Mouse (Mus musculus) MEL (cell line): ENCODE data around the gene Tmem177. TPM values are rescaled to one million over a fixed set of nuclear protein-coding genes. Genes with fewer than 3 reads are reported as not detected.

ENCODE experiments used
- DNase-seq: peaks from one replicate; pipeline ENCODE4 v3.0.0; 2011; ENCODE audit warnings: low read depth, low spot score
- H3K27ac ChIP-seq: 2 replicates; pipeline ENCODE4 v1.5.1; 2012; ENCODE audit warnings: low read depth, mild to moderate bottlenecking, control low read depth, low read length, moderate library complexity; ENCODE audit not compliant: control insufficient read depth
- H3K27me3 ChIP-seq, 2 experiments: fragments of 150-350 bp in 1 of 2; sonication (generic) in 1 of 2; 2 replicates each; pipeline ENCODE4 v1.6.1; 2012; ENCODE audit warnings: low read length in 2 of 2, mild to moderate bottlenecking in 2 of 2, improper control_type of control experiment in 1 of 2, moderate library complexity in 1 of 2; ENCODE audit not compliant: insufficient read depth in 2 of 2, control insufficient read depth in 1 of 2
- H3K36me3 ChIP-seq, 2 experiments: 2 replicates each; pipeline ENCODE4 v1.6.1; 2012 to 2014; ENCODE audit warnings: low read length in 2 of 2, improper control_type of control experiment in 1 of 2, inconsistent platforms in 1 of 2, mild to moderate bottlenecking in 1 of 2; ENCODE audit not compliant: insufficient read depth in 2 of 2, control insufficient read depth in 1 of 2
- H3K4me1 ChIP-seq, 2 experiments: fragments of 150-350 bp in 1 of 2; sonication (generic) in 1 of 2; 2 replicates each; pipeline ENCODE4 v1.6.1; 2012; ENCODE audit warnings: low read length in 2 of 2, improper control_type of control experiment in 1 of 2, mild to moderate bottlenecking in 1 of 2; ENCODE audit not compliant: insufficient read depth in 2 of 2, control insufficient read depth in 1 of 2
- H3K4me3 ChIP-seq, 2 experiments: fragments of 150-350 bp in 1 of 2; sonication (generic) in 1 of 2; 2 replicates each; pipeline ENCODE4 v1.5.1; 2012; ENCODE audit warnings: low read depth in 2 of 2, low read length in 2 of 2, mild to moderate bottlenecking in 2 of 2, moderate library complexity in 2 of 2, control low read depth in 1 of 2, improper control_type of control experiment in 1 of 2; ENCODE audit not compliant: control insufficient read depth in 1 of 2, insufficient read depth in 1 of 2
- H3K79me2 ChIP-seq: 2 replicates; pipeline ENCODE4 v1.6.1; 2012; ENCODE audit warnings: mild to moderate bottlenecking, low read length, moderate library complexity; ENCODE audit not compliant: control insufficient read depth, poor library complexity, insufficient read depth
- H3K9ac ChIP-seq: 2 replicates; pipeline ENCODE4 v1.6.1; 2012; ENCODE audit warnings: low read depth, mild to moderate bottlenecking, control low read depth, low read length, moderate library complexity; ENCODE audit not compliant: control insufficient read depth, poor library complexity, severe bottlenecking
- H3K9me3 ChIP-seq: fragments of 150-350 bp; sonication (generic); replicated peaks from 2 replicates; pipeline ENCODE4 v1.6.1; 2012; ENCODE audit warnings: mild to moderate bottlenecking, low read length, improper control_type of control experiment, moderate library complexity; ENCODE audit not compliant: insufficient read depth
- BHLHE40 ChIP-seq: IDR thresholded peaks from 2 replicates; pipeline ENCODE4 v1.6.1; 2012; ENCODE audit warnings: low read depth, mild to moderate bottlenecking, inconsistent platforms, low read length, improper control_type of control experiment, borderline replicate concordance
- CHD1 ChIP-seq: IDR thresholded peaks from 2 replicates; pipeline ENCODE4 v1.6.1; 2012; ENCODE audit warnings: low read depth, mild to moderate bottlenecking, inconsistent platforms, low read length, improper control_type of control experiment
- CTCF ChIP-seq, 3 experiments: IDR thresholded peaks in 2 of 3; conservative IDR thresholded peaks in 1 of 3; 2 replicates each; pipeline ENCODE4 v1.5.1; 2011 to 2012; ENCODE audit warnings: low read length in 3 of 3, low read depth in 2 of 3, mild to moderate bottlenecking in 2 of 3, improper control_type of control experiment in 1 of 3, inconsistent platforms in 1 of 3, mixed read lengths in 1 of 3, moderate library complexity in 1 of 3; ENCODE audit not compliant: control insufficient read depth in 1 of 3, insufficient read depth in 1 of 3, poor library complexity in 1 of 3, severe bottlenecking in 1 of 3
- EP300 ChIP-seq, 2 experiments: IDR thresholded peaks; 2 replicates each; pipeline ENCODE4 v1.6.1; 2011; ENCODE audit warnings: improper control_type of control experiment in 2 of 2, low read length in 2 of 2, low read depth in 1 of 2, mild to moderate bottlenecking in 1 of 2
- ETS1 ChIP-seq: IDR thresholded peaks from 2 replicates; pipeline ENCODE4 v1.6.1; 2012; ENCODE audit warnings: low read depth, mild to moderate bottlenecking, inconsistent platforms, low read length, improper control_type of control experiment, moderate library complexity
- GABPA ChIP-seq: IDR thresholded peaks from 2 replicates; pipeline ENCODE4 v1.6.1; 2012; ENCODE audit warnings: low read depth, mild to moderate bottlenecking, inconsistent platforms, low read length, improper control_type of control experiment, moderate library complexity
- GATA1 ChIP-seq: IDR thresholded peaks from 2 replicates; pipeline ENCODE4 v1.6.1; 2011; ENCODE audit warnings: low read depth, low read length, improper control_type of control experiment
- HCFC1 ChIP-seq: IDR thresholded peaks from 2 replicates; pipeline ENCODE4 v1.6.1; 2012; ENCODE audit warnings: low read depth, mild to moderate bottlenecking, inconsistent platforms, low read length, improper control_type of control experiment, moderate library complexity
- MAFK ChIP-seq: IDR thresholded peaks from 2 replicates; pipeline ENCODE4 v1.6.1; 2011; ENCODE audit warnings: low read depth, mild to moderate bottlenecking, low read length, improper control_type of control experiment, borderline replicate concordance
- MAX ChIP-seq: IDR thresholded peaks from 2 replicates; pipeline ENCODE4 v1.6.1; 2011; ENCODE audit warnings: low read length, improper control_type of control experiment
- MAZ ChIP-seq: IDR thresholded peaks from 2 replicates; pipeline ENCODE4 v1.6.1; 2012; ENCODE audit warnings: low read depth, mild to moderate bottlenecking, inconsistent platforms, low read length, improper control_type of control experiment
- MYC ChIP-seq: IDR thresholded peaks from 2 replicates; pipeline ENCODE4 v1.6.1; 2011; ENCODE audit warnings: low read depth, mild to moderate bottlenecking, low read length, improper control_type of control experiment, moderate library complexity
- NRF1 ChIP-seq: IDR thresholded peaks from 2 replicates; pipeline ENCODE4 v1.6.1; 2014; ENCODE audit warnings: low read depth, mild to moderate bottlenecking, inconsistent platforms, low read length, improper control_type of control experiment, moderate library complexity; ENCODE audit not compliant: poor library complexity, insufficient read depth, severe bottlenecking
- RAD21 ChIP-seq: IDR thresholded peaks from 2 replicates; pipeline ENCODE4 v1.6.1; 2011; ENCODE audit warnings: mild to moderate bottlenecking, low read depth, low read length, improper control_type of control experiment
- SIN3A ChIP-seq: IDR thresholded peaks from 2 replicates; pipeline ENCODE4 v1.6.1; 2012; ENCODE audit warnings: low read length, improper control_type of control experiment, inconsistent platforms
- TAL1 ChIP-seq: IDR thresholded peaks from 2 replicates; pipeline ENCODE4 v1.6.1; 2012; ENCODE audit warnings: mild to moderate bottlenecking, inconsistent platforms, low read length, moderate library complexity, mixed read lengths
- TBP ChIP-seq: IDR thresholded peaks from 2 replicates; pipeline ENCODE4 v1.8.0; 2011; ENCODE audit warnings: low read depth, low read length, improper control_type of control experiment
- TCF12 ChIP-seq: IDR thresholded peaks from 2 replicates; pipeline ENCODE4 v1.6.1; 2014; ENCODE audit warnings: low read depth, mild to moderate bottlenecking, inconsistent platforms, low read length, improper control_type of control experiment, moderate library complexity
- UBTF ChIP-seq: IDR thresholded peaks from 2 replicates; pipeline ENCODE4 v1.6.1; 2012; ENCODE audit warnings: low read depth, mild to moderate bottlenecking, inconsistent platforms, low read length, improper control_type of control experiment, moderate library complexity, borderline replicate concordance; ENCODE audit not compliant: insufficient read depth
- USF1 ChIP-seq: IDR thresholded peaks from 2 replicates; pipeline ENCODE4 v1.6.1; 2014; ENCODE audit warnings: low read depth, mild to moderate bottlenecking, inconsistent platforms, low read length, improper control_type of control experiment, moderate library complexity
- USF2 ChIP-seq, 2 experiments: IDR thresholded peaks; 2 replicates each; pipeline ENCODE4 v1.6.1; 2011 to 2012; ENCODE audit warnings: improper control_type of control experiment in 2 of 2, low read length in 2 of 2, borderline replicate concordance in 1 of 2, inconsistent platforms in 1 of 2, low read depth in 1 of 2, mild to moderate bottlenecking in 1 of 2; ENCODE audit not compliant: insufficient read depth in 1 of 2
- ZC3H11A ChIP-seq: IDR thresholded peaks from 2 replicates; pipeline ENCODE4 v1.6.1; 2012; ENCODE audit warnings: low read depth, mild to moderate bottlenecking, inconsistent platforms, low read length, improper control_type of control experiment
- ZKSCAN1 ChIP-seq: IDR thresholded peaks from 2 replicates; pipeline ENCODE4 v1.6.1; 2012; ENCODE audit warnings: low read depth, mild to moderate bottlenecking, inconsistent platforms, low read length, improper control_type of control experiment, moderate library complexity
- ZNF384 ChIP-seq: IDR thresholded peaks from 2 replicates; pipeline ENCODE4 v1.6.1; 2012; ENCODE audit warnings: low read depth, mild to moderate bottlenecking, inconsistent platforms, low read length, improper control_type of control experiment
- polyA plus RNA-seq, 2 experiments: library from polyadenylated mRNA; stranded (reverse) in 1 of 2; unstranded in 1 of 2; fragments of >175 nt in 1 of 2; fragments of >200 nt in 1 of 2; gene quantifications; 2 replicates each; pipeline versions ENCODE4 v1.2.1 to v1.2.4; 2012; ENCODE audit warnings: low replicate concordance in 2 of 2, low read depth in 1 of 2; ENCODE audit not compliant: insufficient read length in 2 of 2, insufficient read depth in 1 of 2, missing spikeins in 1 of 2
- total RNA-seq: library from RNA; depleted of rRNA; stranded (reverse); fragments of 300-350 nt; gene quantifications from 2 replicates; pipeline ENCODE4 v1.2.3, GENCODE M21; 2012

The Tmem177 gene
- total and polyA plus RNA-seq, 3 experiments, result 6.0 to 7.5 TPM; not detected in 1

GRCm38 (mm10) chr1:119889347-119889746 is 23.7 kb downstream of the Tmem177 start:
- Histone ChIP-seq H3K9ac (no peak overlapping the region), H3K36me3 (no peaks in the 10 kb centered on the region), H3K27ac (no peak overlapping the region), H3K27me3 (no peaks in the 10 kb centered on the region), H3K4me3 (peak overlapping the region; percentile 7 to 37; a peak in 1 of 4 replicates), H3K9me3 (no peaks in the 10 kb centered on the region), H3K4me1 (peaks cover 0 to 3% of the 10 kb centered on the region in 2 experiments; a peak in 3 of 4 replicates), H3K79me2 (no peaks in the 10 kb centered on the region)
- peak; percentile 62 for DNase-seq
- TF ChIP-seq NRF1 (no peak), MYC (no peak), ZNF384 (peak; percentile 32; the same call in 1 of the 2 replicates), TBP (no peak), EP300 (IDR thresholded peaks at IDR 0.05; ENCODE audit: low read depth in 1 of 2, low read length in 2 of 2) (no peak), TCF12 (no peak), RAD21 (no peak), USF1 (no peak), ZC3H11A (no peak), BHLHE40 (no peak), CHD1 (no peak), GATA1 (0 out of 2 replicates have a peak, but pooled peaks have one; percentile 38), MAFK (no peak), GABPA (no peak), SIN3A (peak; percentile 21; the same call in 1 of the 2 replicates), MAZ (no peak), ZKSCAN1 (no peak), USF2 (IDR thresholded peaks at IDR 0.05; ENCODE audit: borderline replicate concordance in 1 of 2, insufficient read depth in 1 of 2, low read depth in 1 of 2, low read length in 2 of 2) (no peak), ETS1 (peak; percentile 51; the same call in 1 of the 2 replicates), TAL1 (no peak), MAX (no peak), CTCF (IDR thresholded peaks at IDR 0.05 in 2 of 3, conservative IDR thresholded peaks at IDR 0.05 in 1 of 3; ENCODE audit: control insufficient read depth in 1 of 3, insufficient read depth in 1 of 3, low read depth in 2 of 3, low read length in 3 of 3, poor library complexity in 1 of 3, severe bottlenecking in 1 of 3) (no peak), HCFC1 (no peak), UBTF (no peak)
